Mouse (Mus musculus) midbrain, embryonic 12.5 days (tissue): ENCODE data around the gene Nipa1. TPM values are rescaled to one million over a fixed set of nuclear protein-coding genes. Genes with fewer than 3 reads are reported as not detected.
A peak's percentile ranks its signal among the peaks of the same experiment; 100 is the strongest.
"Not testable (repeated sequence)": the region's sequence is repeated elsewhere in the genome, so short reads cannot be mapped to it uniquely, and the experiment has no call there.

Experiments
- ATAC-seq: fragments of 200-750 bp; cut with Nextera tagmentation; 2 replicates; pipeline ENCODE4 v1.8.0; 2017; ENCODE audit warnings: low read depth, moderate TSS enrichment, moderate library complexity; ENCODE audit not compliant: low FRiP score
- H3K27ac ChIP-seq: fragments of 300-500 bp; sonication (generic); replicated peaks from 2 replicates; pipeline ENCODE4 v1.5.1; 2016; ENCODE audit warnings: mild to moderate bottlenecking
- H3K27me3 ChIP-seq: fragments of 300-500 bp; sonication (generic); 2 replicates; pipeline ENCODE4 v1.6.1; 2016; ENCODE audit warnings: mild to moderate bottlenecking
- H3K36me3 ChIP-seq: fragments of 300-500 bp; sonication (generic); 2 replicates; pipeline ENCODE4 v1.6.1; 2016
- H3K4me1 ChIP-seq: fragments of 300-500 bp; sonication (generic); 2 replicates; pipeline ENCODE4 v1.6.1; 2016
- H3K4me2 ChIP-seq: fragments of 300-500 bp; sonication (generic); replicated peaks from 2 replicates; pipeline ENCODE4 v1.6.1; 2016; ENCODE audit warnings: mild to moderate bottlenecking, moderate library complexity
- H3K4me3 ChIP-seq: fragments of 300-500 bp; sonication (generic); 2 replicates; pipeline ENCODE4 v1.5.1; 2016; ENCODE audit warnings: mild to moderate bottlenecking
- H3K9ac ChIP-seq: fragments of 300-500 bp; sonication (generic); replicated peaks from 2 replicates; pipeline ENCODE4 v1.6.1; 2016; ENCODE audit warnings: mild to moderate bottlenecking, moderate library complexity
- H3K9me3 ChIP-seq: fragments of 300-500 bp; sonication (generic); 2 replicates; pipeline ENCODE4 v1.6.1; 2016; ENCODE audit warnings: mild to moderate bottlenecking
- WGBS: fragments of 180-500 bp; shearing (Covaris S2); methylation state at CpG from one replicate; pipeline ENCODE4 v1.1.7; 2016; 5-methylcytosine and 5-hydroxymethylcytosine counted together
- polyA plus RNA-seq: library from polyadenylated mRNA; unstranded; fragments of >200 nt; fragmentation: Nextera tagmentation; extraction: Ambion mirVana; gene quantifications from 2 replicates; pipeline ENCODE4 v1.2.1, GENCODE M21; 2016

Gene Nipa1
- polyA plus RNA-seq, 1 experiment from 2014 or later = 15.2 TPM

GRCm38 (mm10) chr7:56018972-56019929 is 503 bp downstream of the Nipa1 start:
- no peaks in the 10 kb centered on the region for H3K9me3 ChIP-seq
- peak overlapping the region; percentile 71 for H3K4me3 ChIP-seq
- peaks cover 5% of the 10 kb centered on the region; the same call in 1 of the 2 replicates for H3K4me1 ChIP-seq
- peak overlapping the region; percentile 74 for H3K9ac ChIP-seq
- ATAC-seq = peak; percentile 96
- H3K4me2 ChIP-seq = peak overlapping the region; percentile 66
- H3K27me3 ChIP-seq = no peaks in the 10 kb centered on the region
- H3K36me3 ChIP-seq = no peaks in the 10 kb centered on the region
- peak overlapping the region; percentile 79 for H3K27ac ChIP-seq
- WGBS = under 1% methylated on average over 52 of the region's 71 CpGs

DNA sequence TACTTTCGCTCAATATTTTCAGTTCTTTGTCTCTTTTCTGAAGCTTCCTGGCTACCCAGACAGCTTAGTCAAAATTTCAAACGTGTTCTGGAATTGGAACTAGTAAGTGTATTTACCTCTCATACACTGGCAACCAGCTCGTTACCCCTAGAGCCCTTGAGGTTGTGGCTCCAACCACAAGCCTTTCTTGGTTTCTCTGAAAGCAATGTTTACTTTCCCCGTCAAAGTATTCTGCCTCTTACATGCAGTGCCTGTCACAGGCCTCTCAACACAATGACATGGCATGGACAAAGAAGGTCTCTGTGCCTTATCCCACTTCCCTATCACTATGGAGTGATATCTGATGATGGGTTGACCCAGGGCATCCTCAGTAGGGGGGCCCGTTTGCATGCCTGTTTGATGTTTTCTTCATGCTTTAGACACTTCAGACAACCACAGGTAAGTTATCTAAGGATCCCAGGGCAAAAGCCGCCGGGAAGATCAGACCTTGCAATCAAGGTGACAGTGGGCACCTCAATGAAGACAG is 1.2 kb downstream of the Nipa1 start:
- Histone ChIP-seq H3K9ac (peak overlapping the region; percentile 74; the same call in 1 of the 2 replicates), H3K4me3 (peak overlapping the region; percentile 71), H3K27me3 (no peaks in the 10 kb centered on the region), H3K9me3 (no peaks in the 10 kb centered on the region), H3K4me2 (peak overlapping the region; percentile 66), H3K4me1 (peaks cover 5% of the 10 kb centered on the region; the same call in 1 of the 2 replicates), H3K27ac (peak overlapping the region; percentile 79), H3K36me3 (no peaks in the 10 kb centered on the region)
- no peak for ATAC-seq
- WGBS = 48% methylated on average over 7 of the region's 7 CpGs

DNA sequence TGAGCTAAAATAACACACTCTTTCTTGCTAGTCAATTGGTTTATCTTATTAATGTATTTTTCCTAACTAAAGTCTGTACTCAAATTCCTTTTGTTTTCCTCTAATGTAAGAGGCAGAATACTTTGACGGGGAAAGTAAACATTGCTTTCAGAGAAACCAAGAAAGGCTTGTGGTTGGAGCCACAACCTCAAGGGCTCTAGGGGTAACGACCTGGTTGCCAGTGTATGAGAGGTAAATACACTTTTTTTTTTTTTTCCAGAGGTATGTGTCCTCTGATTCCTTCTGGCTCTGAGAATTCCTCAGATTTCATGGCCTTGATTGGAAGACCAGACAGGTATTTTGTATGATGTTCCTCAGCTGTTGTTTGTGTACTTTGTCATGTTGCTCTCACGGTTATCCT is 2.0 kb downstream of the Nipa1 start:
- H3K9ac ChIP-seq = no peak overlapping the region
- H3K27me3 ChIP-seq = no peaks in the 10 kb centered on the region
- no peak for ATAC-seq
- WGBS = 83% methylated on average over 3 of the region's 3 CpGs
- H3K4me3 ChIP-seq = no peak overlapping the region
- H3K27ac ChIP-seq = no peak overlapping the region
- H3K36me3 ChIP-seq = no peaks in the 10 kb centered on the region
- H3K9me3 ChIP-seq = no peaks in the 10 kb centered on the region
- peaks cover 5% of the 10 kb centered on the region; the same call in 1 of the 2 replicates for H3K4me1 ChIP-seq
- peak overlapping the region; percentile 66; the same call in 1 of the 2 replicates for H3K4me2 ChIP-seq

- Histone ChIP-seq H3K9ac (no peak overlapping the region), H3K36me3 (no peaks in the 10 kb centered on the region), H3K4me2 (no peak overlapping the region), H3K4me1 (peaks cover 5% of the 10 kb centered on the region; the same call in 1 of the 2 replicates), H3K27ac (no peak overlapping the region), H3K27me3 (no peaks in the 10 kb centered on the region), H3K9me3 (no peaks in the 10 kb centered on the region), H3K4me3 (no peak overlapping the region)
- no peak for ATAC-seq
- WGBS = 92% methylated on average over 7 of the region's 7 CpGs
Observed at GRCm38 (mm10) chr7:56015837-56016236, 3.9 kb downstream of the Nipa1 start.

- no peaks in the 10 kb centered on the region for H3K9me3 ChIP-seq
- H3K27ac ChIP-seq = no peak overlapping the region
- H3K27me3 ChIP-seq = no peaks in the 10 kb centered on the region
- WGBS = 88% methylated on average over 6 of the region's 6 CpGs
- no peaks in the 10 kb centered on the region for H3K36me3 ChIP-seq
- ATAC-seq = no peak
- no peak overlapping the region for H3K4me3 ChIP-seq
- no peak overlapping the region for H3K9ac ChIP-seq
- peaks cover 5% of the 10 kb centered on the region; the same call in 1 of the 2 replicates for H3K4me1 ChIP-seq
- no peak overlapping the region for H3K4me2 ChIP-seq
Observed at GRCm38 (mm10) chr7:56015172-56015571, 4.6 kb downstream of the Nipa1 start.

- not testable (repeated sequence) for ATAC-seq, H3K4me1 ChIP-seq, H3K4me3 ChIP-seq, H3K4me2 ChIP-seq, H3K27me3 ChIP-seq, H3K9ac ChIP-seq, H3K9me3 ChIP-seq, H3K36me3 ChIP-seq, H3K27ac ChIP-seq
- 89% methylated on average over 7 of the region's 18 CpGs for WGBS
Observed at GRCm38 (mm10) chr7:56014002-56014702, 5.6 kb downstream of the Nipa1 start.

DNA sequence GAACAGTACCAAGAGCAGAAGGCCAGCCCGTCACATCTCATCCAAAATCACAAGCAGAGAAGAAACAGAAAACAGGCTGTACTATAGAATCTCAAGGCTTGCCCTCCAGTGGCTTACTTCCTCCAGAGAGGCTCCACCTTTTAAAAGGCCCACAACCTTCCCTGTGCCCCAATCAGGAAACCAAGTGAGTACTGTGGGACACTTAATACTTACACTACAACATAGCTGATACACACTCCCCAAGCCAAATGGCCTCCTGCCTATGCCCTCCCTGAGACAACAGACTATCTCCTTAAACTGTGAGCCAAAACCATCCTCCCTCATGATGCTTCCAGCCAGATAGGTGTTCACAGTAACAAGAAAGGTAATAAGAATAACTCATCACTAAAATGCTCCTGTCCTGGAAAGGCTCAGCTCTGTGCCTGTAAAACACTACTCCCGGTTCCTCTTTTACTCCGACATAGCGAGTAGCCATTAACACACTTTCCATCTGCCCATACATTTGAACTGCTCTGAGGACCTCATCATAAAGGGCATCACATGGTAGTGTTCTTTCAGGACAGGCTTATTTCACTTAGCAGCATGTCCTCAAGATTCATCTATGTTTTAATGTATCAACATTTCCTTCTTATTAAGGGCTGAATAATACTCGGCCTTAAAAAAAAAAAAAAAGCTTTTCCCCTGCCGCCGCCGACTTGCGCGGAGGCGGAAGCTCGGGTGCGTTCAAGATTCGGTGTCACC is 6.3 kb downstream of the Nipa1 start:
- WGBS = 98% methylated on average over 14 of the region's 14 CpGs
- no peaks in the 10 kb centered on the region for H3K9me3 ChIP-seq
- ATAC-seq = no peak

GRCm38 (mm10) chr7:56011018-56011333 is 8.8 kb downstream of the Nipa1 start:
- no peak for ATAC-seq
- no peak overlapping the region for H3K9ac ChIP-seq
- H3K4me2 ChIP-seq = no peak overlapping the region
- H3K36me3 ChIP-seq = no peaks in the 10 kb centered on the region
- no peaks in the 10 kb centered on the region for H3K4me1 ChIP-seq
- H3K9me3 ChIP-seq = no peaks in the 10 kb centered on the region
- no peak overlapping the region for H3K27ac ChIP-seq
- no peaks in the 10 kb centered on the region for H3K27me3 ChIP-seq
- H3K4me3 ChIP-seq = no peak overlapping the region

More for the DNA sequence above, 6.3 kb downstream of the Nipa1 start:
- Histone ChIP-seq H3K27ac (no peak overlapping the region), H3K36me3 (no peaks in the 10 kb centered on the region), H3K4me1 (0 out of 2 replicates have a peak, but pooled peaks cover 1% of the 10 kb centered on the region), H3K9ac (no peak overlapping the region), H3K27me3 (no peaks in the 10 kb centered on the region), H3K4me2 (no peak overlapping the region), H3K4me3 (no peak overlapping the region)

DNA sequence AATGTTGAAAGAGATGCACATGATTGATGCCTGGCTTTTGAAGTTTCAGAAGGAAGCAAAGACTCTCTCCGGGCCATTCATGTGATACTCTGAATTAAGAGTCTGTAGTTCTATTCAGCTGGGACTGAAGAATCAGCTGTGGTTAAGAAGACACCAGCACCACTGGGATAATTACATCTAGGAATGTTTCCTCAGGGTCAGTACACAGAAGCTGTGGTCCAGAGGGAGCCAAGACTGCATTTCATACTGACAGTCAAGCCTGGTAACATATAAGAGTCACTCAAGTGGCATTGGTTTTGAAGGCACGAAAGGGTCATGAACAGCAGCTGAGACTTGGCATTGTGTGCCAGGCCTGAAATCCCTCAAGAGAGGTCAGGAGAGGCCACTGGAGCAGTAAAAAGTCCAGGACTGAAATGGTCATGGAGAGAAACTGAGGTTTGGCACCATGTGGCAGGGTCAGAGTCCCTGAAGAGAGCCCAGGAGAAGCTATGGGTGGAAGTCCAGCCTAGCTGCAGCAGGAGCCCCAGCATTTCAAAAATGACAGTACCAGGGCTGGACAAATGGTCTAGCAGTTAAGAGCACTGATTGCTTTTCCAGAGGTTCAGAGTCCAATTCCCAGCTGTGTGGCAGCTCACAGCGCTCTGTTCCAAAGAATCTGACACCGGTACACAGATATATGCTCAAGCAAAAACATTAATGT is 9.3 kb downstream of the Nipa1 start:
- no peak overlapping the region for H3K4me2 ChIP-seq
- H3K4me3 ChIP-seq = no peak overlapping the region
- no peaks in the 10 kb centered on the region for H3K36me3 ChIP-seq
- no peaks in the 10 kb centered on the region for H3K27me3 ChIP-seq
- no peak overlapping the region for H3K27ac ChIP-seq
- WGBS = 82% methylated on average over 4 of the region's 4 CpGs
- no peaks in the 10 kb centered on the region for H3K4me1 ChIP-seq
- no peak for ATAC-seq
- H3K9me3 ChIP-seq = no peaks in the 10 kb centered on the region
- H3K9ac ChIP-seq = no peak overlapping the region

- Histone ChIP-seq H3K4me3 (no peak overlapping the region), H3K27ac (no peak overlapping the region), H3K9me3 (no peaks in the 10 kb centered on the region), H3K36me3 (no peaks in the 10 kb centered on the region), H3K4me1 (peaks cover 9% of the 10 kb centered on the region; the same call in 1 of the 2 replicates), H3K27me3 (no peaks in the 10 kb centered on the region), H3K9ac (no peak overlapping the region), H3K4me2 (no peak overlapping the region)
- no peak for ATAC-seq
- 2% methylated on average over 2 of the region's 4 CpGs for WGBS
Observed at GRCm38 (mm10) chr7:55998997-55999396, 20.8 kb downstream of the Nipa1 start.

- Histone ChIP-seq H3K36me3 (no peaks in the 10 kb centered on the region; the same call in 1 of the 2 replicates), H3K27me3 (no peaks in the 10 kb centered on the region), H3K27ac (no peak overlapping the region), H3K4me2 (no peak overlapping the region), H3K9ac (no peak overlapping the region), H3K4me1 (peaks cover 9% of the 10 kb centered on the region; the same call in 1 of the 2 replicates), H3K9me3 (no peaks in the 10 kb centered on the region), H3K4me3 (no peak overlapping the region)
- peak; percentile 41; the same call in 1 of the 2 replicates for ATAC-seq
- 35% methylated on average over 4 of the region's 4 CpGs for WGBS
Observed at GRCm38 (mm10) chr7:55995013-55995412, 24.7 kb downstream of the Nipa1 start.
